ENCODE assay signal across 7 mouse cellular contexts in the genomic region with DNA sequence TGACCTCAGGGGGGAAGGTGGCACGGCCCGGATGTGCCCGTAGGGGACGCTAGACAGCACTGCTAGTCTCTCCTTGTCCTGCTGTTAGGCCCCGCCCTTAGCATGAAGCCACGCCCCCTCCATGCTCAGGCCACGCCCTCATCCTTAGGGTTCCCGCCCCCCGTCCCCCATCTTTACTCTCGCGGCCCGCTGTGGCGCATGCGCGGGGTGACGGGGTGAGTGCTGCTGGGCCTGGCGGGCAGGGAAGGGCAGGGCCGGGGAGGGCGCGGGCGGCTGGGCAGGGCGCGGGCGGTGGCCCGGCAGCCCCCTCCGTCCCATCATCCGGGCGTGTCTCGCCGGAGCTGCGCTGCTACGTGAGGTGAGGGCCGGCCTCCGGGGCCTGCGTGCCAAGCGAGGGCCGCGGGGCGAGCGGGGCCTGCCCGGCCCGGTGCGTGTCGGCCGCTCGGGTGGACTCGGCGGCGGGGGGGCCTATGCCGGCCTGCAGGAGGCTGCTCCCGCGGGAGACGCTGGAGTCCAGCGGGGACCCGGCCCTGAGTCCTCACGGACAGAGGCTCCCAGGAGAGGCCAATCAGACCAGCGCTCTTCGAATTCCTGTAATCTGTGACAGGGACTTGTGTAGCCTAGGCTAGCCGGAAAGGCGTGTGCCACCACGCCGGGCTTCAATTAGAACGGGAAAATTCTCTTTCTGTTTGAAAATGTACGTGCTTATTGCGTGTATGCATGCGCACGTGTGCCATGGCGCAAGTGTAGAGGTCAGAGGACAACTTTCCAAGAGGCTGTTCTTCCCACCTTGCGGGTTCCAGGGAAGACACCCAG. TPM values are rescaled to one million over a fixed set of nuclear protein-coding genes. Genes with fewer than 3 reads are reported as not detected.
A peak's percentile ranks its signal among the peaks of the same experiment; 100 is the strongest.
DNase-seq lines count a peak whose midpoint lies in the region; ATAC-seq lines count a peak whose summit lies in the region.

No protein-coding gene starts in this region.

- H3K4me3 ChIP-seq in embryonic facial prominence, embryonic 10.5 days: peak overlapping the region; percentile 87
- H3K4me3 ChIP-seq in limb, embryonic 11.5 days (ENCODE audit: low read depth, low read length): peak overlapping the region; percentile 70
- peak overlapping the region; percentile 89 for H3K4me3 ChIP-seq in midbrain, embryonic 14.5 days (replicated peaks; ENCODE audit: low read depth, low read length)

- peak overlapping the region; percentile 57 for H3K4me2 ChIP-seq in limb, embryonic 11.5 days (ENCODE audit: low read depth, severe bottlenecking)
- H3K4me2 ChIP-seq in midbrain, embryonic 14.5 days (ENCODE audit: low read length): peak overlapping the region; percentile 66

- H3K9ac ChIP-seq in limb, embryonic 11.5 days (ENCODE audit: low read length): peak overlapping the region; percentile 92
- peak overlapping the region; percentile 93 for H3K9ac ChIP-seq in midbrain, embryonic 14.5 days (replicated peaks; ENCODE audit: low read length)

- no peaks in the 10 kb centered on the region for H3K9me3 ChIP-seq in embryonic facial prominence, embryonic 10.5 days
- no peaks in the 10 kb centered on the region for H3K9me3 ChIP-seq in limb, embryonic 11.5 days (ENCODE audit: control insufficient read depth, low read length)
- no peaks in the 10 kb centered on the region for H3K9me3 ChIP-seq in midbrain, embryonic 14.5 days (ENCODE audit: control insufficient read depth, low read length)

- WGBS in embryonic facial prominence, embryonic 10.5 days: under 1% methylated on average over 67 of the region's 69 CpGs
- WGBS in limb, embryonic 11.5 days: under 1% methylated on average over 57 of the region's 69 CpGs
- under 1% methylated on average over 68 of the region's 69 CpGs for WGBS in midbrain, embryonic 14.5 days

- peak; percentile 93 for ATAC-seq in limb, embryonic 11.5 days (ENCODE audit: insufficient number of reproducible peaks, low FRiP score, low TSS enrichment, low read depth)
- ATAC-seq in midbrain, embryonic 14.5 days (ENCODE audit: low FRiP score, low TSS enrichment): peak; percentile 92

- no peaks in the 10 kb centered on the region for H3K27me3 ChIP-seq in embryonic facial prominence, embryonic 10.5 days (replicated peaks; ENCODE audit: low read depth, poor library complexity, severe bottlenecking)
- H3K27me3 ChIP-seq in limb, embryonic 11.5 days (ENCODE audit: control insufficient read depth, insufficient read depth, low read length): no peaks in the 10 kb centered on the region
- no peaks in the 10 kb centered on the region for H3K27me3 ChIP-seq in midbrain, embryonic 14.5 days (ENCODE audit: control insufficient read depth, insufficient read depth, low read length)

- peak; percentile 99 for DNase-seq in adrenal gland, postnatal 10 days
- peak; percentile 98 for DNase-seq in embryonic facial prominence, embryonic 10.5 days (ENCODE audit: low spot score)
- peak; percentile 100 for DNase-seq in heart, adult 11 months
- peak; percentile 98 for DNase-seq in kidney, adult 18-20 months
- DNase-seq in limb, embryonic 11.5 days (ENCODE audit: low spot score): peak; percentile 99
- peak; percentile 95 for DNase-seq in midbrain, embryonic 14.5 days
- peak; percentile 95 to 97 for DNase-seq in spleen, adult 18-20 months

- H3K4me1 ChIP-seq in embryonic facial prominence, embryonic 10.5 days: peaks cover 35% of the 10 kb centered on the region
- H3K4me1 ChIP-seq in limb, embryonic 11.5 days (ENCODE audit: control insufficient read depth, insufficient read depth, low read length): no peaks in the 10 kb centered on the region
- H3K4me1 ChIP-seq in midbrain, embryonic 14.5 days (ENCODE audit: control insufficient read depth, insufficient read depth, low read length): peaks cover 8% of the 10 kb centered on the region; the same call in 1 of the 2 replicates

- peaks cover 23% of the 10 kb centered on the region for H3K36me3 ChIP-seq in embryonic facial prominence, embryonic 10.5 days (replicated peaks)
- no peaks in the 10 kb centered on the region for H3K36me3 ChIP-seq in limb, embryonic 11.5 days (ENCODE audit: control insufficient read depth, insufficient read depth, low read length)
- H3K36me3 ChIP-seq in midbrain, embryonic 14.5 days (ENCODE audit: control insufficient read depth, insufficient read depth, low read length): peaks cover 10% of the 10 kb centered on the region

- H3K27ac ChIP-seq in embryonic facial prominence, embryonic 10.5 days (replicated peaks): peak overlapping the region; percentile 94
- H3K27ac ChIP-seq in limb, embryonic 11.5 days (replicated peaks; ENCODE audit: low read depth, low read length): peak overlapping the region; percentile 62
- H3K27ac ChIP-seq in midbrain, embryonic 14.5 days (replicated peaks; ENCODE audit: low read depth, low read length): peak overlapping the region; percentile 80

RNA-seq across cellular contexts. Expression of gene Zfp639, which starts 0.5 kb away (rescaled TPM):
- 10 to 100 TPM; 35.2 to 40.1 TPM for total RNA-seq in adrenal gland, postnatal 10 days (2021)
- 40.7 and 41.0 TPM in 2 replicates for polyA plus RNA-seq in embryonic facial prominence, embryonic 10.5 days (2016; fragmentation: Nextera tagmentation; extraction: Ambion mirVana)
- 49.0 and 52.1 TPM in 2 replicates for polyA plus RNA-seq in limb, embryonic 11.5 days (2014; fragmentation: Nextera tagmentation; extraction: Ambion mirVana)
- polyA plus RNA-seq in midbrain, embryonic 14.5 days (2014; fragmentation: Nextera tagmentation; extraction: Ambion mirVana): 43.4 and 46.2 TPM in 2 replicates

RNA-seq across cellular contexts. Expression of gene Kcnmb3, which starts 18.6 kb away (rescaled TPM):
- under 1 TPM; 0.39 to 0.61 TPM for total RNA-seq in adrenal gland, postnatal 10 days (2021)
- polyA plus RNA-seq in embryonic facial prominence, embryonic 10.5 days (2016; fragmentation: Nextera tagmentation; extraction: Ambion mirVana): 0.09 TPM in 1 of 2 replicates, not detected in the other
- polyA plus RNA-seq in limb, embryonic 11.5 days (2014; fragmentation: Nextera tagmentation; extraction: Ambion mirVana): 0.28 TPM in 1 of 2 replicates, not detected in the other
- polyA plus RNA-seq in midbrain, embryonic 14.5 days (2014; fragmentation: Nextera tagmentation; extraction: Ambion mirVana): 0.12 and 0.16 TPM in 2 replicates

RNA-seq across cellular contexts. Expression of gene Mfn1, which starts 18.7 kb away (rescaled TPM):
- total RNA-seq in adrenal gland, postnatal 10 days (2021): 100 to 1,000 TPM in 1 of 2 experiments, 10 to 100 TPM in 1; 90.5 to 101 TPM
- polyA plus RNA-seq in embryonic facial prominence, embryonic 10.5 days (2016; fragmentation: Nextera tagmentation; extraction: Ambion mirVana): 23.9 and 24.9 TPM in 2 replicates
- 28.3 and 29.3 TPM in 2 replicates for polyA plus RNA-seq in limb, embryonic 11.5 days (2014; fragmentation: Nextera tagmentation; extraction: Ambion mirVana)
- polyA plus RNA-seq in midbrain, embryonic 14.5 days (2014; fragmentation: Nextera tagmentation; extraction: Ambion mirVana): 28.8 and 42.6 TPM in 2 replicates

Comparison
In these comparisons a context has a peak if more than half of its experiments do, and no peak if none do; other contexts are left out.
1. Peak in every context shown above with its lines: DNase-seq, ATAC-seq, H3K4me3 ChIP-seq and H3K27ac ChIP-seq.